Mouse (Mus musculus): ENCODE results near the gene Glb1l2. TPM values are rescaled to one million over a fixed set of nuclear protein-coding genes. Genes with fewer than 3 reads are reported as not detected.
A peak's percentile ranks its signal among the peaks of the same experiment; 100 is the strongest.

Gene Glb1l2
- polyA plus RNA-seq, 1 experiment from 2014 or later: 4.2 TPM

DNA sequence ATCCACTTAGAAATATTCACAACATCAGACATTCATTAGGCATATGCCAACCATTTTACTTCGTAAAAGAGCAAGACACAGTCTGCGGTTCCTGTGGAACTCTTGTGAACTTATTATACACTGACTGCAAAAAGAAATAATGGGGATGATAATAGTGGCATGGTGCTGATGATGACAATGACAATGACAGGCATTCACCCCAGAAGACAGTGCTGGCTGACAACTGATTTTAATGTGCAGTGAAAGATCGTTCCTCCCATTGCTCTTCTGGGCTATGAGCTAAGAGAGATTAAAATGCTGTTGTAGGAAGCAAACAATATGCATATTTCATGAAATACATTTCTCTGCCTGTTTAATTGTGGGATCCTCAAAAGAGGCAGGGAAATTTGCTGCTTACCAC lies 80.6 kb downstream of the Glb1l2 start:
- 81% methylated on average over 3 of the region's 3 CpGs for WGBS
- Histone ChIP-seq H3K9me3 (no peaks in the 10 kb centered on the region), H3K4me3 (replicated peaks) (no peak overlapping the region), H3K4me2 (no peak overlapping the region), H3K27me3 (no peaks in the 10 kb centered on the region; the same call in 1 of the 2 replicates), H3K4me1 (0 out of 2 replicates have a peak, but pooled peaks cover 3% of the 10 kb centered on the region), H3K9ac (no peak overlapping the region), H3K36me3 (replicated peaks) (no peaks in the 10 kb centered on the region), H3K27ac (no peak overlapping the region)
- no peak for ATAC-seq (ENCODE audit: low FRiP score)

DNA sequence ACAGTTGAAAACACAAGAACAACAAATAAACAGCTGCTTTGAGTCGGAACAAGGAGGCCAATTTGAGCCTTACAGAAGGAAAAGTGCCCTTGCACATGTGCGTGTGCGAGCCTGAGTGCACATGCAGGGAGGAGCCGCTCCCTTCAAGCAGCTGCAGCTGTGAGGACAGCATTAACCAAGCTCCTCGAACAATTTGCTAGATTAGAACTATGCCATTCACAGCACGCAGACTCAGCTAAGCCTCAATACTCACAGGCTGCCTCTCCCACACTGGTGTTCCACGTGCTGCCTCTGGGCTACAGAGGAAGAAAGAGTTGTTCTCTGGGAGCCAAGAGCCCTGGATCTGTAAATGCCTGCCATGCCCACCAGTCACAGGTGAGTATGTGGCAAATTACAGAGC lies 84.5 kb downstream of the Glb1l2 start:
- H3K4me3 ChIP-seq (replicated peaks): no peak overlapping the region
- WGBS: 30% methylated on average over 7 of the region's 7 CpGs
- no peak overlapping the region for H3K9ac ChIP-seq
- no peak overlapping the region for H3K27ac ChIP-seq
- 0 out of 2 replicates have a peak, but pooled peaks cover 3% of the 10 kb centered on the region for H3K4me1 ChIP-seq
- no peaks in the 10 kb centered on the region for H3K27me3 ChIP-seq
- H3K4me2 ChIP-seq: no peak overlapping the region
- ATAC-seq (ENCODE audit: low FRiP score): peak; percentile 65
- no peaks in the 10 kb centered on the region for H3K36me3 ChIP-seq (replicated peaks)
- no peaks in the 10 kb centered on the region for H3K9me3 ChIP-seq

DNA sequence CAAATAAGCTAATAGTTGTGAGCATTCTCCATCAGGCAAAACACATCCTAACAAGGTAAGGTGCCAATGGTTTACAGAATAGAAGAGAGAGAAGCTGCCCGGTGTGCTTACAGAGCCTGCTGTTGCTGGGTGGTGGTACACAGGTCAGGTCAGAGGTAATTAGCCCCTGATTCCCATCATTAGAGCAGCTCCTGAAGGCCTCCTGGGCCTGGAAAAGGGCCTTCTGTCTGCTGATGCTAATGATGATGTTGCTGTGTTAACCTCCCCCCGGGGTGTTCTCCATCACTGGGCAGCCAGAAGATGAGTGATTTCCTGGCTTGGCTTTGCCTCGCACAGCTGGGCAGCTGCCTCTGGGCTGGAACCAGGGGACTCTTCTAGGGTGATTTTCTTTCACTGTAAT lies 87.9 kb downstream of the Glb1l2 start:
- WGBS: 18% methylated on average over 3 of the region's 3 CpGs
- Histone ChIP-seq H3K27me3 (no peaks in the 10 kb centered on the region), H3K4me3 (replicated peaks) (no peak overlapping the region), H3K9me3 (no peaks in the 10 kb centered on the region), H3K4me1 (0 out of 2 replicates have a peak, but pooled peaks cover 3% of the 10 kb centered on the region), H3K9ac (no peak overlapping the region), H3K36me3 (replicated peaks) (no peaks in the 10 kb centered on the region), H3K4me2 (no peak overlapping the region), H3K27ac (no peak overlapping the region)
- ATAC-seq (ENCODE audit: low FRiP score): no peak

Other genes starting within 250 kb of the Glb1l2 start
- gene B3gat1, start 72.7 kb downstream of the Glb1l2 start, polyA plus RNA-seq (2016; fragmentation: Nextera tagmentation; extraction: Ambion mirVana): 11.3 and 13.5 TPM in 2 replicates
- not detected in 2 replicates for gene Glb1l3, start 54.4 kb upstream of the Glb1l2 start, polyA plus RNA-seq (2016; fragmentation: Nextera tagmentation; extraction: Ambion mirVana)
- 0.19 TPM in 1 of 2 replicates, not detected in the other for gene Gm1110, start 116.6 kb upstream of the Glb1l2 start, polyA plus RNA-seq (2016; fragmentation: Nextera tagmentation; extraction: Ambion mirVana)
- 40.2 and 43.5 TPM in 2 replicates for gene Acad8, start 193.1 kb upstream of the Glb1l2 start, polyA plus RNA-seq (2016; fragmentation: Nextera tagmentation; extraction: Ambion mirVana)
- gene Thyn1, start 193.2 kb upstream of the Glb1l2 start, polyA plus RNA-seq (2016; fragmentation: Nextera tagmentation; extraction: Ambion mirVana): 147 and 148 TPM in 2 replicates
- gene Vps26b, start 223.6 kb upstream of the Glb1l2 start, polyA plus RNA-seq (2016; fragmentation: Nextera tagmentation; extraction: Ambion mirVana): 60.6 and 61.2 TPM in 2 replicates
- gene Ncapd3, start 223.7 kb upstream of the Glb1l2 start, polyA plus RNA-seq (2016; fragmentation: Nextera tagmentation; extraction: Ambion mirVana): 41.1 and 46.5 TPM in 2 replicates